Mouse (Mus musculus) lung, adult 2 months (tissue): ENCODE measurements around the gene Hspb7. TPM values are rescaled to one million over a fixed set of nuclear protein-coding genes. Genes with fewer than 3 reads are reported as not detected.

ENCODE experiments used
- DNase-seq: peaks from one replicate; pipeline ENCODE4 v3.0.0; 2022
- H3K4me1 ChIP-seq: fragments of 200-500 bp; 2 replicates; pipeline ENCODE4 v1.6.1; 2011; ENCODE audit warnings: low read length; ENCODE audit not compliant: control insufficient read depth, insufficient read depth
- H3K4me3 ChIP-seq: fragments of 200-500 bp; replicated peaks from 2 replicates; pipeline ENCODE3; 2011; ENCODE audit warnings: low read depth, mild to moderate bottlenecking, control low read depth, low read length; ENCODE audit errors: extremely low read depth
- CTCF ChIP-seq: fragments of 200-500 bp; IDR thresholded peaks from 2 replicates; pipeline ENCODE4 v1.5.1; 2011; ENCODE audit warnings: mild to moderate bottlenecking, low read length, control low read depth; ENCODE audit not compliant: insufficient read depth
- POLR2A ChIP-seq: fragments of 200-500 bp; IDR thresholded peaks from 2 replicates; pipeline ENCODE4 v1.6.1; 2011; ENCODE audit warnings: low read depth, mild to moderate bottlenecking, control low read depth, low read length, borderline replicate concordance; ENCODE audit errors: extremely low read depth
- WGBS: fragments of 180-500 bp; shearing (Covaris S2); methylation state at CpG from one replicate; pipeline ENCODE4 v1.1.7; 2018; 5-methylcytosine and 5-hydroxymethylcytosine counted together
- polyA plus RNA-seq: library from polyadenylated mRNA; depleted of rRNA; stranded (reverse); fragments of >200 nt; gene quantifications from 2 replicates; pipeline ENCODE4 v1.2.3, GENCODE M21; 2012

Hspb7 gene
- polyA plus RNA-seq, 1 experiment: 29.1 TPM

DNA sequence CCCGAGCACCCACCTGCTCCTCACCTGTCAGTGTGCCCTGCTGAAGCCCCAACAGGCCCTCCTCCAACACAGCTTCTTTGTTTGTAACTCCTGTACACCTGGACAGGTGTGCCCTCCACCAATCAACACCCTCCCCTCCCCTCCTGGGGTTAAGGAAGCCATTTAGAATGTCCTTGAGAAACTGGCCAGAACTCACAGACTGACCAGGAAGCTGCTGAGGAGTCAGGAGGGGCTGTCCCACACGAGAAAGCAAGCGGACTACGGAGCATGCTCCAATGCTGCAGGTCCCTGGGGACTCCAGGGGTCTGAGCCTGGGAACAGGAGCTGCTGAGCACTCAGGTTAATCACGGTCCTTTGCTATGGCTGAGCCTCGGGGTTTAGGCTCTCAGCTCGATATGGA is 4.7 kb upstream of the Hspb7 start, which contains the start of gene Clcnkb:
Clcnkb (minus strand) TSS at position 91 of the 400 bp plus-strand sequence.
- no peak within 1 kb of the TSS for H3K4me3 ChIP-seq
- TF ChIP-seq CTCF (no peak), POLR2A (no peak)
- no peak for DNase-seq
- H3K4me1 ChIP-seq: no peaks in the 10 kb centered on the region
- WGBS: 68% methylated on average over 7 of the region's 7 CpGs

DNA sequence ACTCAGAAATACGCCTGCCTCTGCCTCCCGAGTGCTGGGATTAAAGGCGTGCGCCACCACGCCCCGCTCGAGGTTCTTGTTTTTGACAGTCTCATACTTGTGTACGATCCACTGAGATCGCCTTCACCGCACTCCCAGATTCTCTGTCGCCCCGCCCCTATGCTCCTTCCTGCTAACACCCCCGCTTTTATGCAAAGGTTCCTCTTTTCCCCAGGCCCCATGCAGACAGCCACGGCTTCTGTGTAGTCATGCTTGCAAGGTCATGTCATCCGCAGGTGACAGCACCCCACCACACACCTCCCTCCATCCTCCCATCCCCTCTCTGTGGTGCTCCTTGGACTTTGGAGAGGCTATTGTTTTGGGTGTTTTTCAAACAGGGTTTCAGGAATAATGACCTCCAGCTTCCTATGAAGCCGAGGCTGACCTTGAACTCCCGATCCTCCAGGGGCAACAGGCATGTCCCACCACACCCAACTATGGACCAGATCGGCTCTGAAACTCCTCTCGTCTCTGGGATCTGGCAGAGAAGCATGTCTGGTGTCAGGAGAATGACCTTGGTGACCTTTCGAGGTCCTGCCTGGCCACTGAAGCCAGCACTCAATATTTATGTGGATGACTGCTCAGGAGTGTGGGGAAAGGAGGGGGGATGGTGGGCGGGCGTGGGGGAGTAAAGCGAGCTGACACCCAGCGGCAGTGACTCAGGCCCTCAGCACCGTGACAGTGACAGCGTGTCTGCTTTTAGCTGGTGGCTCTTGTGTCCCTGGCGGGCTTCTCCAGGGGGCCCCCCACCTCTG is 984 bp upstream of the Hspb7 start:
- no peak for TF ChIP-seq CTCF
- H3K4me1 ChIP-seq: no peaks in the 10 kb centered on the region
- WGBS: 50% methylated on average over 27 of the region's 27 CpGs
- no peak for DNase-seq
- H3K4me3 ChIP-seq: no peak overlapping the region

DNA sequence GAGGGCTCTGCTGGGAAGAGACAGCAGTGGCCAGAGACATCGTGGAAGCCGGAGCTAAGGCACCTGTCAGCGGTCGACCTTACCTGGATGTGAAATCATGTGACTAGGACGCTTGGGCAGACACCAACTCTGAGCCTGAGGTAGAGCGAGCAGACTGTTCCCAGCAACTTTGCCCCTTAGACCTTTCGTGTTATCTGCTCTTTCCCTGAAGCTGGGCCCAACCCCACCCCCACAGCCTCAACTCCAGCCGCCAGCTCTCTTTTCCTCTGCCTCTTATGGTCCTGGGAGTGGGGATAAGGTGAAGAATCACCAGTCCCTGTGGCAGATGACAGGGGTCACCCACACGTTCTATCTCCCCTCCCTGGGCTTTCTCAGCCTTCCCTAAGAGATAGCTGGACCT is 307 bp downstream of the Hspb7 start:
- H3K4me3 ChIP-seq: no peak overlapping the region
- DNase-seq: no peak
- 51% methylated on average over 9 of the region's 9 CpGs for WGBS
- peaks cover 1% of the 10 kb centered on the region for H3K4me1 ChIP-seq
- TF ChIP-seq CTCF (no peak), POLR2A (no peak)

DNA sequence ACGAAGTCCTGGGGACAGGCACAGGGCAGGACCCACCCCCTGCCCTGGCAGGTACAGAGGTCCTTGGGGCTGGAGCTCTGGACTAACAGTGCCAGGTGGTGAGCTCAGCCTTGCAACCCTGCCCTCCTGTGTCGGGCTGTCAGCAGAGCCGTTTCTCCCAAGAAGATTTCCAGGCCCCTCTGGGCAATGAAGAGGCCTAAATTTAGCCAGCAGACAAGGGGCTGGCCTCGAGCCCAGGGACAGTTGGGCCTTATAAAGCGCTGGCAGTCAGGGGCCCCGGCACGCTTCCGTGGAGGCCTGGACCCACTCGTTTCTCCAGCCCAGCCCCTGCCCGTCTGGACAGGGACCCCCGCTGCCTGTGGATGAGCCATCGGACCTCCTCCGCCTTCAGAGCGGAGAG is 844 bp downstream of the Hspb7 start:
- no peak for DNase-seq
- no peak for TF ChIP-seq CTCF
- TF ChIP-seq POLR2A: no peak
- no peak overlapping the region for H3K4me3 ChIP-seq
- WGBS: 47% methylated on average over 14 of the region's 14 CpGs
- peaks cover 3% of the 10 kb centered on the region for H3K4me1 ChIP-seq

DNA sequence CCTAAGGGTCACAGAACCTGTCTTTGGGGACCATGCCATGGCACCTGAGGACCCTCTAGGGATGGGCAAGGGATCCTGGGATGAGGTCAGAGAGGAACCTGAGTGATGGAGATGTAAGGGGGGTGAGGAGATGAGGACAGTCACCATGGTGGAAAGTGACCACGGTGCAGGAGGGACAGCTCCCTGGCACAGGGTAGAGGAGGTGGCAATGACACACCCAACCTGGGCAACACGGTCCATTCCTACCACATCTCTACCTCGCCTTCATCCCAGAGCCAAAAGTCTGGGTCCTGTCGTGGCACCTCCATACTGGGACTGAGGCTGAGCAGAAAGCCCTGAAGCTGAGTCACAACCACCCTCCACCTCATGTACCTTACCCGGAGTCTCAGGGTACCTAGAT is 2.3 kb downstream of the Hspb7 start:
- H3K4me3 ChIP-seq: no peak overlapping the region
- whole genome bisulfite sequencing: 75% methylated on average over 5 of the region's 5 CpGs

DNA sequence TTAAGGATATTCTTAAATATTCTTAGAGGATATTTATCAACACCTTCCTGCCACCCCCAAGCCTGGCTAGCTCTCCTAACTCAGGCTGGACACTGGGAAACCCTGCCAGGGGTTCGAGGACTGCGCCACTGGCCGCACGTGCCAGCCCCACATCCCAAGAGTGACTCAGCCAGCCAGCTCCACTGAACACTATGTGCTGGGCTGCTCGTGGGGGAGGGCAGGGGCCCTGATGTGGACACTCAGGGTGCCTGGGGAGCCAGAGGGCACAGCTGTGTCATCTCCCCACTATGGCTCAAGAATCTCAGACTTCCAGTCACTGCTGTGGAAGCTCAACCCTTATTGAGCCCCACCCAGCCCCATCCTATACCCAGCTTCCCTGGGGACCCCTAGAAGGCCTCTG is 2.7 kb downstream of the Hspb7 start:
- no peak overlapping the region for H3K4me3 ChIP-seq
- TF ChIP-seq CTCF (no peak), POLR2A (no peak)

More for the DNA sequence above, 2.3 kb downstream of the Hspb7 start:
- no peak for DNase-seq
- no peak for TF ChIP-seq CTCF
- 0 out of 2 replicates have a peak, but pooled peaks have one; percentile 5 for TF ChIP-seq POLR2A
- H3K4me1 ChIP-seq: peaks cover 3% of the 10 kb centered on the region

DNA sequence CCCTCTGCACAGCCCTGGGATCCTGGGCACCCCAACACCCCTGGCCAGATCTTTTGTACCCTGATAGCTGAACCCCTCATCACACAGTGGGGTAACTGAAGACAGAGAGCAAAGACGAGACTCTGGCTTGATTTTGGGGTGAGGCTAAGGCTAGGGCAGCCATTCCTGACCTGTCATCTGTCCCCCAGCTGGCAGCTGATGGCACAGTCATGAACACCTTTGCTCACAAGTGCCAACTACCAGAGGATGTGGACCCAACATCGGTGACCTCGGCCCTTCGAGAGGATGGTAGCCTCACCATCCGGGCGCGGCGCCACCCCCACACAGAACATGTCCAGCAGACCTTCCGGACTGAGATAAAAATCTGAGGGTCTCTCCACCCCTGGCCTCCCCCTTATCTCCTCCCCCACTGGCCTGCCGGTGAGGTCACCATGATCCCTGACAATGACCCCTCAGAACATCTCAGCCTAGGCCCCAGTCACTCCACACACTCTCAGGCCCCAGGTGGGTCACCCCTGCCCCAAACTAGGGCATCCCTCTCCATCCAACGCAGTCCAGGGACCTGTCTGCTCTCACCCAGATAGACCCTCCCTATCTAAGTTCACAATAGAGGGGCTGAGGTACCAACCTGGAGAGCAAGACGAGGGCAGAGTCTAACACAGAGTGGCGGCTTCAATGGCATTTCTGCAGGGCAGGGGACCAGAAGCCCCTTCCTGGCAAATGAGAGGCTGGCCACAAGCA is 3.3 kb downstream of the Hspb7 start:
- 83% methylated on average over 13 of the region's 13 CpGs for WGBS
- TF ChIP-seq CTCF: no peak
- no peak for TF ChIP-seq POLR2A
- H3K4me1 ChIP-seq: peaks cover 3% of the 10 kb centered on the region
- H3K4me3 ChIP-seq: no peak overlapping the region
- DNase-seq: no peak

More for the DNA sequence above, 2.7 kb downstream of the Hspb7 start:
- WGBS: 70% methylated on average over 5 of the region's 5 CpGs
- no peak for DNase-seq
- peaks cover 3% of the 10 kb centered on the region for H3K4me1 ChIP-seq

DNA sequence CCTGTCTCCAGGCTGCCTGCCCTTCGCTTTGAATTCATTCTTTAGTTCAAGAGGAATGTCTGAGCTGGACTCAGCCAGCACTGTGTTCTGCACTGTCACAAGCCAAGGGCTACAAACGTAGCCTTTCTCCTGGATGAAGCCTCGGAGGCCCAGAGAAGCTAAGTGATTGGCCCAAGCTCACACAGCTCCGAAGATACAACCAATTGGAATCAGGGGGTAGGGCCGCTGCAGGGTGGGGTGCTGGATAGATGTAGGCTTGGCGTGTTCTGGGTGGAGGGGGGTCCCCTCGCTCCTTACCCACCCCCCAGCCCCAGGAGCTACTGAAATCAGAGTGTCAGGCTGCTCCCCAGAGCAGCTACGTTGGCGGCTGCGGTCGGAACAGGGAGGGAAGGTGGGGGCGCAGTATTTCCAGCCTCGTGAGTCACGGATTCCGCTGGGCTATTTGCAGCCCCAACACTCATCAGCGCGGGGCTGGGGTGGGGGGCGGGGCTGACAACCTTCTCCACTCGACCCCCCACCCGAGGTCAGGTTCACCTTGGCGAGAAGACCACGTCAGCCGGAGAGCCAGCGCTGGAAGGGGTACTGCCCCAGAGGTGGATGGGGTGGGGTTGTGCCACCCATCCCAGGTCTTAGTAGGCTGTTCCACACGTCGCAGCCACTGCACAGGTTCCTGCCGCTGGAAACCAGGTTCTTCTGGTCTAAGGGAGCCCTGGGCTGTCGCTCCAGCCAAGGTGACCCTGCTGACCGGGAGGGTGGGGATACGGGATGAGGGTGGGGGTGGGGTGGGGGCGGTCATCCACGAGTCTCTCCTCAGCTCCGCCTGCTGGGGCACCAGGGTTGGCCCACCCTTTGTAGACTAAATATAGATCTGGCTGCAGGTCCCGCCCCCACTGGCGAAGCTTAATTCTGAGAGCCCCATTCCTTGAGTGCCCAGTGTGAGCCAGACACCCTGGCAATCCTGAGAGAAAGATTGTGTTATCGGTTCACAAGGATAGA is 5.2 kb downstream of the Hspb7 start:
- no peak for DNase-seq
- no peak for TF ChIP-seq CTCF
- TF ChIP-seq POLR2A: no peak
- WGBS: 4% methylated on average over 35 of the region's 36 CpGs
- peak overlapping the region; percentile 27 for H3K4me3 ChIP-seq
- peaks cover 3% of the 10 kb centered on the region for H3K4me1 ChIP-seq

DNA sequence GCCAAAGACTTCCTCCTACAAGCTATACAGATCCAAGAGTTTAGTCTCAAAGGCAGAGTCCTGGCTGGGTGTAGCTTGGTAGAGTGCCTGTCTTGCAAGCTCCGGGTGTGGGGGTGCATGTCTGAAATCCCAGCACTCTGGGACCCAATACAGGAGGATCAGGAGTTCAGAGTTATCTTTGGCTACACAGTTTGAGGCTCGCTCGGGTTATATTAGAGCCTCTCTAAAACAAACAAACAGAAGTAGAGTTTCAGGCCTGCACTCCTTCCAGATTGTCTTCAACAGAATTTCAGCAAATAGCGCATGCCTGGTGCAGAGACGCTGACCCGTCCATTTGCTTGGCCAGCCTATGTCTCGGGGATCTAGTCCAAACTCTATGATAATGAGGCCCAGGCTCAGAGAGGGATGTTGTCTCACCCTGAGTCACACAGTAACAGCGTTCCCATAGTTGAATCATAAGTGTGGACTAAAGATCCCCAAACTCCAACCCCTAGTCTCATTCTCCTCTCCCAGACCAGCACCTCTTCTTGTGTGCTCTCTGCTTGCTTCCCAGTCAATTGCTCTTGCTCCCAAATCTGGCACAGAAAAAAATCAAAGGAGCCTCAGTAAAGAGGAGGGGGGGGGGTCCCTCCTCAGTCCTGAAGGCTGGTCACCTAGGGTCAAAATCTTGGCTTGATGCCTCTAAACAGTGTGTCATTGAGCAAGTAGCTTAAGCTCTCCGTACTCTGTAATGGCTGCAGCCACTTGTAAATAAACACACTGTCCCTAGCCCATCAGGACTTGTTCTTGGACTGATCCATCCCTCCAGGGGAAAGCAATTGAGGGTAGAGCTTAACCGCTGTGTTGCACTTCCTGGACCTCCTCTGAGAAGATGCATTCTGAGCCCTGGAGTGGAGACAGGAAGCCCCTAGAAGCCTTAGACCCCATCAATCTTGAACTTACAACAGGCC is 6.5 kb downstream of the Hspb7 start:
- Histone ChIP-seq H3K4me3 (no peak overlapping the region), H3K4me1 (peaks cover 3% of the 10 kb centered on the region)
- DNase-seq: no peak
- 65% methylated on average over 10 of the region's 10 CpGs for WGBS
- TF ChIP-seq CTCF (no peak), POLR2A (no peak)
